Mouse (Mus musculus): ENCODE measurements around the gene Baz2a.
"Not testable (repeated sequence)": the region's sequence is repeated elsewhere in the genome, so short reads cannot be mapped to it uniquely, and the experiment has no call there.

Gene Baz2a

GRCm38 (mm10) chr10:128091564-128092505 is at the start of gene Baz2a:
TSS of gene Baz2a (plus strand) at chr10:128091577.
- peak; percentile 62 for DNase-seq (ENCODE audit: low spot score)

GRCm38 (mm10) chr10:128041636-128042035 is 49.7 kb upstream of the Baz2a start:
- no peak for DNase-seq (ENCODE audit: low spot score)

- no peak for DNase-seq (ENCODE audit: low spot score)
Observed at GRCm38 (mm10) chr10:128042466-128042865, 48.9 kb upstream of the Baz2a start.

- DNase-seq (ENCODE audit: low spot score) = no peak
Observed at GRCm38 (mm10) chr10:128043041-128043835, 48.1 kb upstream of the Baz2a start.

GRCm38 (mm10) chr10:128048157-128048556 is 43.2 kb upstream of the Baz2a start:
- no peak for DNase-seq (ENCODE audit: low spot score)

- no peak for DNase-seq (ENCODE audit: low spot score)
Observed at GRCm38 (mm10) chr10:128049741-128050140, 41.6 kb upstream of the Baz2a start.

- DNase-seq (ENCODE audit: low spot score) = no peak
Observed at GRCm38 (mm10) chr10:128050355-128050754, 41.0 kb upstream of the Baz2a start.

- DNase-seq (ENCODE audit: low spot score) = no peak
Observed at GRCm38 (mm10) chr10:128051589-128051988, 39.8 kb upstream of the Baz2a start.

- not testable (repeated sequence) for DNase-seq (ENCODE audit: low spot score)
Observed at GRCm38 (mm10) chr10:128052136-128052535, 39.2 kb upstream of the Baz2a start.

GRCm38 (mm10) chr10:128053001-128053400 is 38.4 kb upstream of the Baz2a start:
- DNase-seq (ENCODE audit: low spot score) = no peak

GRCm38 (mm10) chr10:128058184-128058583 is 33.2 kb upstream of the Baz2a start:
- no peak for DNase-seq (ENCODE audit: low spot score)

- DNase-seq (ENCODE audit: low spot score) = peak; percentile 98
Observed at GRCm38 (mm10) chr10:128058601-128059151, 32.7 kb upstream of the Baz2a start, which contains the start of gene Ptges3. TSS of gene Ptges3 (plus strand) at chr10:128058954.

GRCm38 (mm10) chr10:128059207-128059981 is 32.0 kb upstream of the Baz2a start:
- DNase-seq (ENCODE audit: low spot score) = peak; percentile 31

GRCm38 (mm10) chr10:128061109-128061508 is 30.3 kb upstream of the Baz2a start:
- DNase-seq (ENCODE audit: low spot score) = no peak

- no peak for DNase-seq (ENCODE audit: low spot score)
Observed at GRCm38 (mm10) chr10:128062221-128062989, 29.0 kb upstream of the Baz2a start.

GRCm38 (mm10) chr10:128066072-128066471 is 25.3 kb upstream of the Baz2a start:
- no peak for DNase-seq (ENCODE audit: low spot score)

- DNase-seq (ENCODE audit: low spot score) = no peak
Observed at GRCm38 (mm10) chr10:128069201-128069600, 22.2 kb upstream of the Baz2a start.

- not testable (repeated sequence) for DNase-seq (ENCODE audit: low spot score)
Observed at GRCm38 (mm10) chr10:128070432-128070831, 20.9 kb upstream of the Baz2a start.

- DNase-seq (ENCODE audit: low spot score) = not testable (repeated sequence)
Observed at GRCm38 (mm10) chr10:128078269-128078668, 13.1 kb upstream of the Baz2a start.

- no peak for DNase-seq (ENCODE audit: low spot score)
Observed at GRCm38 (mm10) chr10:128080496-128080895, 10.9 kb upstream of the Baz2a start.

Measured in urinary bladder, postnatal 14 days (tissue).